Mouse (Mus musculus) forebrain, embryonic 12.5 days (tissue): ENCODE results near the gene Ebp. TPM values are rescaled to one million over a fixed set of nuclear protein-coding genes. Genes with fewer than 3 reads are reported as not detected.

Experiments used
- ATAC-seq: fragments of 200-750 bp; cut with Nextera tagmentation; 2 replicates; pipeline ENCODE4 v1.8.0; 2017; ENCODE audit warnings: moderate TSS enrichment; ENCODE audit not compliant: low FRiP score
- H3K27ac ChIP-seq: fragments of 300-500 bp; sonication (generic); 2 replicates; pipeline ENCODE4 v1.5.1; 2016; ENCODE audit warnings: mild to moderate bottlenecking
- H3K27me3 ChIP-seq: fragments of 300-500 bp; sonication (generic); 2 replicates; pipeline ENCODE4 v1.6.1; 2016; ENCODE audit warnings: mild to moderate bottlenecking
- H3K36me3 ChIP-seq: fragments of 300-500 bp; sonication (generic); replicated peaks from 2 replicates; pipeline ENCODE4 v1.6.1; 2016; ENCODE audit warnings: mild to moderate bottlenecking
- H3K4me1 ChIP-seq: fragments of 300-500 bp; sonication (generic); 2 replicates; pipeline ENCODE4 v1.6.1; 2016
- H3K4me2 ChIP-seq: fragments of 300-500 bp; sonication (generic); 2 replicates; pipeline ENCODE4 v1.6.1; 2016; ENCODE audit warnings: mild to moderate bottlenecking, moderate library complexity
- H3K4me3 ChIP-seq: fragments of 300-500 bp; sonication (generic); replicated peaks from 2 replicates; pipeline ENCODE4 v1.5.1; 2016; ENCODE audit warnings: mild to moderate bottlenecking
- H3K9ac ChIP-seq: fragments of 300-500 bp; sonication (generic); 2 replicates; pipeline ENCODE4 v1.6.1; 2016; ENCODE audit warnings: mild to moderate bottlenecking
- H3K9me3 ChIP-seq: fragments of 300-500 bp; sonication (generic); 2 replicates; pipeline ENCODE4 v1.6.1; 2016
- WGBS: fragments of 180-500 bp; shearing (Covaris S2); methylation state at CpG from one replicate; pipeline ENCODE4 v1.1.7; 2016; 5-methylcytosine and 5-hydroxymethylcytosine counted together
- polyA plus RNA-seq: library from polyadenylated mRNA; unstranded; fragments of >200 nt; fragmentation: Nextera tagmentation; extraction: Ambion mirVana; gene quantifications from 2 replicates; pipeline ENCODE4 v1.2.1, GENCODE M21; 2016

Gene Ebp
- polyA plus RNA-seq, result 19.5 and 25.3 TPM in 2 replicates

DNA sequence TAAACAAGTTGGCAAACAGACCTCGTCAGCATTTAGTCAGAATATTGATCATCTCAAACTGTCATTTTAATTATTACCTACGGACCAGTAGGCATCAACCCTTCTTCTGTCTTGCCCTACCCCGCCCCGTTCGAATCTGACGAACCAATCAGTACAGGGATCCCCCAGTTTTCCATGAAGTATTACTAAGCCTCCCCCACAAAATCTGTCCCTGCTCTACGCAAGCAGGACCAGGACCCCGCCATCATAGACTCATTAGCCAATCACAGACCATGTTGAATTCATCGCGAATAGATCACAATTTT lies at the start of gene Ebp:
TSS of gene Ebp (minus strand) at position 94 of the 305 bp plus-strand sequence.
- WGBS, result 25% methylated on average over 10 of the region's 10 CpGs
- Histone ChIP-seq H3K27ac (peak within 1 kb of the TSS; percentile 79), H3K4me1 (peaks cover 4% of the 10 kb centered on the region; the same call in 1 of the 2 replicates), H3K4me2 (peak within 1 kb of the TSS; percentile 55), H3K27me3 (no peaks in the 10 kb centered on the region), H3K9me3 (no peaks in the 10 kb centered on the region), H3K4me3 (peak within 1 kb of the TSS; percentile 48), H3K36me3 (no peaks in the 10 kb centered on the region), H3K9ac (peak within 1 kb of the TSS; percentile 50; the same call in 1 of the 2 replicates)
- ATAC-seq, result peak; percentile 40; the same call in 1 of the 2 replicates

DNA sequence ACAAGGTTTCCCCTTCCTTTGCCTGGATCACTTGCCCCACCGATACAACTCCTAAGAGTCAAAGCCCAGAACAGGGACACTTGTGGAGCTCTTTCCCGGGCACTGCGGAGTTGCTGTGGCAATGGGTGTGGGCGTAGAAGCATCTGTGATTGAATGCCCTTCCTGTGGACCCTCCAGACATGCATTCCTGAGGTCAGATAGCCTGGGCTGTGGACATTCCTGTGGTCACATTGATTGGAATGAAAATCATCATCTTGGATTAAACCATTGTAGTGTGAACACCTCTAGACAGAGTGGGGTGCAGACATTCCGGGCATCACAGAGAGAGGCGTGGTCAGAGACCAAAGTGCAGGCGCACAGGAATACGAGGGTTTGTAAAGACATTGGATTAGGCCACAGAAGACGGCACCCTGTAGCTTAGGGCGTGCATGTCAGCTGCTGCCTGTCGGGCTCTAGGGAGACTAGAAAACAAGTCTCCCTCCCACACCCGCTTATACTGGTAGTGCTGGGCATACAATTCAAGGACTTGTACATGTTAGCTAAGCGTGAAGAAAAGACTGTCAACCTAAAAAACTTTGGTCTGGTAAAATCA lies 45.6 kb upstream of the Ebp start:
- H3K9me3 ChIP-seq, result no peaks in the 10 kb centered on the region
- H3K4me2 ChIP-seq, result no peak overlapping the region
- H3K9ac ChIP-seq, result no peak overlapping the region
- H3K4me1 ChIP-seq, result no peaks in the 10 kb centered on the region
- H3K4me3 ChIP-seq, result no peak overlapping the region
- ATAC-seq, result no peak
- WGBS, result 75% methylated on average over 13 of the region's 13 CpGs
- H3K36me3 ChIP-seq, result peaks cover 4% of the 10 kb centered on the region; the same call in 1 of the 2 replicates
- H3K27ac ChIP-seq, result no peak overlapping the region
- no peaks in the 10 kb centered on the region for H3K27me3 ChIP-seq

DNA sequence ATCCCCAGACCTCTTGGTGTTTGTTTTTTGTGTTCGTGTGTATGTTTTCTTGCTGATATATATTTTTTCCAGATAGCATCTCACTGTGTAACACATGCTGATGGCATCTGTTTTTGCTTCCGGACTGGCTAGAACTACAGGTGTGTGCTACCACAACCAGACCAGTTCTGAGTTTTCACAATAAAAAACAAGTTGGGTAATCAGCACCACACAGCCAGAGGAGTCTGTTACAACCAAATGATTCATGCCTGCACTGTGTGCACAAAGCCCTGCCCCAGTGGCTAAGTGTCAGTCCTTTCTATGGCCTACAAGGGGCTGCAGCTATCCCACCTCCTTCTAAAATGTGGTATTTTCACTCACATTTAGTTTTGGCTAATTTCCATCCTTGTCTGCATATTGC lies 43.4 kb upstream of the Ebp start:
- no peak for ATAC-seq
- Histone ChIP-seq H3K9ac (no peak overlapping the region), H3K4me1 (no peaks in the 10 kb centered on the region), H3K36me3 (0 out of 2 replicates have a peak, but pooled peaks cover 4% of the 10 kb centered on the region), H3K9me3 (no peaks in the 10 kb centered on the region), H3K4me2 (no peak overlapping the region), H3K27ac (no peak overlapping the region), H3K4me3 (no peak overlapping the region), H3K27me3 (no peaks in the 10 kb centered on the region)
- 94% methylated on average over 2 of the region's 2 CpGs for WGBS

DNA sequence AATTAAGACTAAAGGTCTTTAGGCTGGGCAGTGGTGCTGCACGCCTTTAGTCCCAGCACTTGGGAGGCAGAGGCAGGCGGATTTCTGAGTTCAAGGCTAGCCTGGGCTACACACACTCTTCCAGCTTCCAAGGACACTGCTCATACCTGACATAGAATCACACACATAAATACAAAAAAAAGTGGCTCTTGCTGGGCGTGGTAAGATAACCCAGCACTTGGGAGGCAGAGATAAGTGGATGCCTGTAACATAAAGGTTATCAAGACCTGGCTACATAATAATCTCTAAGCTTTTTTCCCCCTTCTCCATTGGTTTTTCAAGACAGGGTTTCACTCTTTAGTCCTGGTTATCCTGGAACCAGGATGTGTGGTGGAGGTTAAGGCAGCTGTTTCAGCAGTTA lies 40.3 kb upstream of the Ebp start:
- Histone ChIP-seq H3K4me1 (no peaks in the 10 kb centered on the region), H3K9me3 (no peaks in the 10 kb centered on the region), H3K36me3 (no peaks in the 10 kb centered on the region), H3K4me2 (no peak overlapping the region), H3K27ac (no peak overlapping the region), H3K9ac (no peak overlapping the region), H3K27me3 (no peaks in the 10 kb centered on the region), H3K4me3 (no peak overlapping the region)
- ATAC-seq, result no peak
- WGBS, result 80% methylated on average over 3 of the region's 3 CpGs

DNA sequence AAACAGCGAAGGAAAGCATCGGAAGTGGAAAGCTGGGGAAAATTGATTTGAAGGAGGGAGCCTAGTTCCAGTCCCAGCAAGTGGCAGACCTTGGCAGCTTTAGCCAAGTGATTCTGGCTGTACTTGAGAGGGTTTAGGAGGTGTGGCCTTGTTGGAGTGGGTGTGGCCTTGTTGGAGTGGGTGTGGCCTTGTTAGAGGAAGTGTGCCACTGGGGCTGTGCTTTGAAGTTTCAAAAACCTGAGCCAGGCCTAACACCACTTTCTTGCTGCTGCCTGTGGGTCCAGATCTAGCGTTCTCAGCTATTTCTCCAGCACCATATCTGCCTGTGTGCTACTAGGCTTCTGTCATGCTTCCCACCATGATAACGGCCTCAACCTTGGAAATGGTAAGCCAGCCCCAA lies 37.0 kb upstream of the Ebp start:
- H3K36me3 ChIP-seq, result no peaks in the 10 kb centered on the region
- no peak for ATAC-seq
- H3K4me2 ChIP-seq, result no peak overlapping the region
- H3K4me3 ChIP-seq, result no peak overlapping the region
- H3K9ac ChIP-seq, result no peak overlapping the region
- no peaks in the 10 kb centered on the region for H3K27me3 ChIP-seq
- no peaks in the 10 kb centered on the region for H3K4me1 ChIP-seq
- no peaks in the 10 kb centered on the region for H3K9me3 ChIP-seq
- no peak overlapping the region for H3K27ac ChIP-seq
- WGBS, result 74% methylated on average over 4 of the region's 4 CpGs

DNA sequence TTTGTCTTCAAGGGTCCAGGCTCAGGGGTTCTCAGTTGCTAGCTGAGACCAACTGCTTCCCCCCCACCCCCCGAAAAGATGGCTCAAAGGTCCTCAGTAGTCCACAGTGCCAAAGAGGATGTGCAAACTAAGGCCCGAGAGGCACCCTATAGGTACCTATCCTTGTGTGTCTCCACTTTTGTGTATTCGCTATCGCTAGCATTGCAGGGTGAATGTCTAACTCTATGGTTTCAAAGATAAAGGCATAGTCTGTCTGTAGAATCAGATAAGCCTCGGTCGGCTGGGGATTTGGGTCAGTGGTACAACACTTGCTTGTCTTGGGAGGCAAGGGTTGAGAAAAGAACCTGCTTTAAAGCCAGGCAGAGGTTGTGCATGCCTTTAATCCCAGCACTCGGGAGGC lies 30.2 kb upstream of the Ebp start:
- no peaks in the 10 kb centered on the region for H3K27me3 ChIP-seq
- H3K27ac ChIP-seq, result no peak overlapping the region
- WGBS, result 90% methylated on average over 7 of the region's 7 CpGs
- H3K4me3 ChIP-seq, result no peak overlapping the region
- no peak for ATAC-seq
- H3K4me1 ChIP-seq, result no peaks in the 10 kb centered on the region
- no peaks in the 10 kb centered on the region for H3K36me3 ChIP-seq
- H3K9me3 ChIP-seq, result no peaks in the 10 kb centered on the region
- no peak overlapping the region for H3K9ac ChIP-seq
- H3K4me2 ChIP-seq, result no peak overlapping the region

DNA sequence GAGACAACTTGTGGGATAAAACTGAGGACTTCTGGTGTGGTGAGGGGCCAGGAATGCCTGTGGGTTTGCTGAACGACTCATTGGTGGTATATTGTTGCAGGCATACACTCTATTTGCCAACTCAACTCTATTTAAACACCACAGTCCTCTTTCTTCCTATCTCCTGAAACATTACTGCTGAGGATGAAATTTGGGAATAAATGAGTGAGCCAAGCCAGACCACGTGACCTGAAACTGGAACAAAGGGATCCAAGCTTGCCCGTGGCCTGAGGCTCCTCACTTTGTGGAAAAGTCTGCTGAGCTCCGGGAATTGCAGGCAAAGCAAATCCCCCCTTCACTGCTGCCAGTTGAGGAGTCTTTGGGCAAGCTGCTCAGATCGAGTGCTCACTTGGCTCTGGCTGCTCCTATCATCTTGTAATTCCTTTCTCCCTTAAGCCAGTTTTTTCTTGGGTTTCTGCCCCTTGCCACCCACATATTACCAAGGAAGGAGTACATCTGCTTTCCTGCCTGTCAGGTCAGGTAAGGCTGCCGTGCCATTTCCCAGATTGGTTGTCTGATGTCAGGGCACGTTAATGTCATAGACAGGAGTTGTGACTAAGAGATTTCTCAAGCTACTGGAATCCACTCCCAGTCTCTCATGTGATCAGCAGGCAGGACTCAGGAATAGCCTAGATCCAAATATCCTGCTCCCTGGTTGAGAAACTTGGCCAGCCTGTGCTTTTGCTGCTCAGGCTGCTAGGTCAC lies 29.5 kb upstream of the Ebp start:
- H3K4me2 ChIP-seq, result no peak overlapping the region
- no peak overlapping the region for H3K27ac ChIP-seq
- no peak for ATAC-seq
- H3K4me3 ChIP-seq, result no peak overlapping the region
- 49% methylated on average over 7 of the region's 7 CpGs for WGBS
- H3K4me1 ChIP-seq, result no peaks in the 10 kb centered on the region
- no peak overlapping the region for H3K9ac ChIP-seq
- H3K27me3 ChIP-seq, result no peaks in the 10 kb centered on the region
- no peaks in the 10 kb centered on the region for H3K36me3 ChIP-seq
- no peaks in the 10 kb centered on the region for H3K9me3 ChIP-seq

DNA sequence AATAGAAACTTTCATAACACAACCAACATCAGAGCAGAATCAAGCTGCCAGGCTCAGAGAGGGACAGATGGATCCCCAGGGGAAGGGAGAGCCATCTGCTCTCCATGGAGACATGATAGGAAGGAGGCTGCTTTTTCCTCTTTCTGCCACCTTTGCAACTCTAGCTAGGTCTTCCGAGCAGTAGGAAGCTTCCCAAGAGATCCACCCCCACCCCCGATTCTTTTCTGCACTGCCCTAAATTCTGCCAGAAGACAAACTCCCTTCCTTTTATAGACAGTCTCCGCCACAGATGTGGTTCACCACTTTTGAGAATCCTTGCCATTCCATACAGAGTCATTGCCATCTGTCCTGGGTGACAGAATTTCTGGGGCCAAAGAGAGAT lies 29.0 kb upstream of the Ebp start:
- 88% methylated on average over 3 of the region's 3 CpGs for whole genome bisulfite sequencing

DNA sequence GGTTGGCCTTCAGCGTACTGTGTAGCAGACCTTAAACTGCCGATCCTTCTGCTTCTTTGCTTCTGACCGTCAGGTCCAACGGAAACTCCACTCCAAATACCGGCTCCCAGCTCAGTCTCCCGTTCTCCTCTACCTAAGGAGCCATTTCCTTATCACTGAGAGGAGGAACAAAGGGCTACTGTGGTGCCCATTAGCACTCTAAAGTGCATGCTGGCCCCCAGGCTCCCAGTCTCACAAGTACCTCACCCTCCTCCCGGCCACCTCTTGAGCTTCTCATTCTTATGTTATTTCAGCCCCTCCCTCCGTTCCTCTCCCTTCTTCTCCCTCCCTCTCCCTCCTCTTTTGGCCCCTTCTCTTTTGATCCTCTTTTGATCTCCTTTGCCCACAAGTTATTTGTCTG lies 26.3 kb upstream of the Ebp start:
- Histone ChIP-seq H3K4me3 (no peak overlapping the region), H3K36me3 (no peaks in the 10 kb centered on the region), H3K27me3 (no peaks in the 10 kb centered on the region), H3K27ac (no peak overlapping the region), H3K4me1 (no peaks in the 10 kb centered on the region), H3K9me3 (no peaks in the 10 kb centered on the region), H3K9ac (no peak overlapping the region), H3K4me2 (no peak overlapping the region)
- 32% methylated on average over 8 of the region's 8 CpGs for WGBS
- no peak for ATAC-seq

More for the DNA sequence above, 29.0 kb upstream of the Ebp start:
- ATAC-seq, result no peak
- no peaks in the 10 kb centered on the region for H3K36me3 ChIP-seq
- no peaks in the 10 kb centered on the region for H3K9me3 ChIP-seq
- H3K9ac ChIP-seq, result no peak overlapping the region
- H3K4me3 ChIP-seq, result no peak overlapping the region
- no peak overlapping the region for H3K27ac ChIP-seq
- H3K27me3 ChIP-seq, result no peaks in the 10 kb centered on the region
- H3K4me2 ChIP-seq, result no peak overlapping the region
- no peaks in the 10 kb centered on the region for H3K4me1 ChIP-seq

DNA sequence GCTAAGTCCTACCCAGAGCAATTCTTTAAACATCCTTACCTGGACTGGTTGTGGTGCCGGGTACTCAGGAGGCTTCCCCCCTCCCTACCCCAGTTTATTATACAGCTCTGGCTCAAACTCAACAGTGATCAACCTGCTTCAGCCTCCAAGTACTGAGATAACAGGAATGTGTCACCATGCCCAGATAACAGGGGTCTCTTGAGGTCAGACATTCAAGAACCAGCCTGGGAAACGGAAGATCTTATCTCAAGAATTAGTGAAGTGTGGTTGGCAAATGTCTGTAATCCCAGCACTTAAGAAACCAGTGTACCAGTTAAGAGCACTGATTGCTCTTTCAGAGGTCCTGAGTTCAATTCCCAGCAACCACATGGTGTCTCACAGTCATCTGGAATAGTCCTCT lies 24.8 kb upstream of the Ebp start:
- Histone ChIP-seq H3K4me1 (no peaks in the 10 kb centered on the region), H3K27ac (no peak overlapping the region), H3K4me2 (no peak overlapping the region), H3K36me3 (no peaks in the 10 kb centered on the region), H3K9me3 (no peaks in the 10 kb centered on the region), H3K27me3 (no peaks in the 10 kb centered on the region), H3K4me3 (no peak overlapping the region), H3K9ac (no peak overlapping the region)
- 73% methylated on average over 2 of the region's 2 CpGs for WGBS
- no peak for ATAC-seq

DNA sequence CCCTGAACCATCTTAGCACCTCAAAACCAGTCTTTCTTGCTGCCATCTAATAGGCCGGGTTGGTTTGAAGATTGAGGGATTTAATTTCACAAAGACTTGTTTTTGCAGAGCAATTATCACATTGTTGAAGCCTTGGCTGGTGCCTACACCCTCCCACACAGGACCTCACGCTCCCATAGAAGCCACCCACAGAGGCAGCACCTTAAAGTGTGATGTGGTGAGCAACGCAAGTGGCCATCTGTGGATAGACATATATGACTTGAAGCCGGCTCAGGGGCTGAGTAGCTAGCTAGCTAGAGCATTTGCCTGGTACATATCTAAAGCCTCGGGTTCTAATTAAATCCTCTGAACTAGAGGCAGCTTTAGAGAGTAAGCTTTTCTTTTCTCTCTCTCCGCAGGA lies 24.1 kb upstream of the Ebp start:
- 28% methylated on average over 6 of the region's 6 CpGs for WGBS
- H3K27ac ChIP-seq, result no peak overlapping the region
- no peak for ATAC-seq
- no peaks in the 10 kb centered on the region for H3K27me3 ChIP-seq
- H3K4me1 ChIP-seq, result no peaks in the 10 kb centered on the region
- H3K4me2 ChIP-seq, result no peak overlapping the region
- H3K36me3 ChIP-seq, result no peaks in the 10 kb centered on the region
- H3K4me3 ChIP-seq, result no peak overlapping the region
- no peak overlapping the region for H3K9ac ChIP-seq
- H3K9me3 ChIP-seq, result no peaks in the 10 kb centered on the region

DNA sequence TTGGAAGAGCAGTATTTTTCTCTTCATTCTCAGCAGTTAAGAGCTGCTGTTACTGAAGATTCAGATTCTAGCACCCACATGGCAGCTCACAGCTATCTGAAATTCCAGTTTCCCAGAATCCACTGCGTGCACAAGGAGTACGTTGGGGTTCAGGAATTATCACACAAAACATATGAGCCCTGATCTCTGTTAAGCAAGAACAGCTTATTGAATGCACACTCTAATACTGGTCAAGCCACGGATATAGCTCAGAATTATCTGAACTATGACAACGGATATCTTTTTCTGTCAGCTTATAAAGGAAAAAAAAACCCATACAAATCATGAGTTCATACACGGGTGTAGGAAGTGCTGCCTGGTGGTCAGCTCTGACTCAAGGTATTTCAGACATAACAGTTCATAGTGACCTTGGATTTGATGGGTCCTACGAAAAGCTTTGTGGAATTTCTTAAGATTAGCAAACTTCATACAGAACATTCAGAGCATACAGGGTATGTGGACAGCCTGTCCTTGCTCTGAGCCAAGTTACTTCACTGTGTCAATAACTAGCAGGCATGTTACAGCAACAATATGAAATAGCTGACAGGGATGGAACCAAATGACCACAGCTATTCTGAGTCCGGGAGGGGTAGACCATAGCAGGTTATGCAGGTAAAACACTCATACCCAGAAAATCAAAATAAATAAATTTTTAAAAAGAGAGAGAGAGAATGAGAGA lies 18.3 kb upstream of the Ebp start:
- H3K27ac ChIP-seq, result no peak overlapping the region
- no peak overlapping the region for H3K4me2 ChIP-seq
- H3K4me1 ChIP-seq, result no peaks in the 10 kb centered on the region
- no peak for ATAC-seq
- H3K27me3 ChIP-seq, result no peaks in the 10 kb centered on the region
- WGBS, result 80% methylated on average over 7 of the region's 7 CpGs
- H3K4me3 ChIP-seq, result no peak overlapping the region
- no peak overlapping the region for H3K9ac ChIP-seq
- H3K36me3 ChIP-seq, result no peaks in the 10 kb centered on the region
- no peaks in the 10 kb centered on the region for H3K9me3 ChIP-seq
